Mouse (Mus musculus): ENCODE results near the gene Slc35f1. TPM values are rescaled to one million over a fixed set of nuclear protein-coding genes. Genes with fewer than 3 reads are reported as not detected.

Gene Slc35f1
- polyA plus RNA-seq, 1 experiment from 2014 or later = 0.02 TPM

DNA sequence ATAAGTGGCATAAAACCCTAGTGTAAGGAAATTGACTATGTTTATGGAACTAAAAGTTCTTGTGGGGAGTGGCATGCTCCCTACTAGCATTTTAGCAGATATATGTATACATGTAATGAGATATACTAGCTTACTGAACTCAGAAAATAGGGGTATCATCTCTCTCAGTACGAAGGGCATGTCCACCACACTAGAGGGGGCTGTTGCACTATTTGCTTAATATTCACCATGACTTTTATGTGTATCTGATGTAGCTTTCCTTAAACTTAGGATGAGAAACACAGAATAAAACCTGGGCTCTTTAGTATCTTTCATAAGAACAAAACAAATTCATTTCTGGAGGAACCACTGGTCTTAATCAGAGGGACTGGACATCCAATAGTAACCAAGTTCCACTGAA is 397.5 kb downstream of the Slc35f1 start:
- 49% methylated on average over 1 of the region's 1 CpGs for WGBS (ENCODE audit: insufficient replicate concordance)
- H3K9ac ChIP-seq (ENCODE audit: low read depth, low read length) = no peak overlapping the region
- no peak overlapping the region for H3K4me2 ChIP-seq (ENCODE audit: low read depth, low read length)
- no peak for ATAC-seq (ENCODE audit: low read depth)
- no peak overlapping the region for H3K4me3 ChIP-seq (ENCODE audit: low read depth, low read length)
- no peaks in the 10 kb centered on the region for H3K36me3 ChIP-seq (ENCODE audit: control insufficient read depth, insufficient read depth)
- H3K27ac ChIP-seq (ENCODE audit: low read length) = no peak overlapping the region
- H3K9me3 ChIP-seq (replicated peaks; ENCODE audit: control insufficient read depth, low read length) = no peaks in the 10 kb centered on the region
- no peaks in the 10 kb centered on the region for H3K4me1 ChIP-seq (ENCODE audit: control insufficient read depth, low read depth, low read length)
- no peaks in the 10 kb centered on the region for H3K27me3 ChIP-seq (ENCODE audit: control insufficient read depth, insufficient read depth, low read depth, low read length)

DNA sequence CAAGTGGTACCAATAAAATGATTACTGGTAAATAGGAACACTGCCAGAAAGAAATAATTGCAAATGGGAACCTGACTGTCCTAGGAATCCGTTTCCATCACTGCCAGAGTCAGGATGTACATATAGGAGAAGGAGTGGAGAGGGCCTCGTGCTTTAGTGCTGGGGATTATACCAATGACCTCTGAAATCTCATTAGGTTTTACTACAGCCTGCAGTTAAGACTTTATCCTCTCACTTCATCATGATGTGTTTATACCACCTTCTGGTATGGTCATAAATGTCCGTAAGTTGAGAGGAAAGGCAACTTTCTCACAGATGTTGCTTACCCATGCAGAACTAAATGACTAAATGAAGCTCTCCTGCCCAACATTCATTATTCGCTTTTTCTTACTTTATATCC is 401.2 kb downstream of the Slc35f1 start:
- no peaks in the 10 kb centered on the region for H3K27me3 ChIP-seq (ENCODE audit: control insufficient read depth, insufficient read depth, low read depth, low read length)
- ATAC-seq (ENCODE audit: low read depth) = no peak
- H3K4me2 ChIP-seq (ENCODE audit: low read depth, low read length) = no peak overlapping the region
- no peak overlapping the region for H3K9ac ChIP-seq (ENCODE audit: low read depth, low read length)
- no peaks in the 10 kb centered on the region for H3K4me1 ChIP-seq (ENCODE audit: control insufficient read depth, low read depth, low read length)
- H3K4me3 ChIP-seq (ENCODE audit: low read depth, low read length) = no peak overlapping the region
- no peaks in the 10 kb centered on the region for H3K9me3 ChIP-seq (replicated peaks; ENCODE audit: control insufficient read depth, low read length)
- WGBS (ENCODE audit: insufficient replicate concordance) = 51% methylated on average over 4 of the region's 4 CpGs
- no peak overlapping the region for H3K27ac ChIP-seq (ENCODE audit: low read length)
- no peaks in the 10 kb centered on the region for H3K36me3 ChIP-seq (ENCODE audit: control insufficient read depth, insufficient read depth)

DNA sequence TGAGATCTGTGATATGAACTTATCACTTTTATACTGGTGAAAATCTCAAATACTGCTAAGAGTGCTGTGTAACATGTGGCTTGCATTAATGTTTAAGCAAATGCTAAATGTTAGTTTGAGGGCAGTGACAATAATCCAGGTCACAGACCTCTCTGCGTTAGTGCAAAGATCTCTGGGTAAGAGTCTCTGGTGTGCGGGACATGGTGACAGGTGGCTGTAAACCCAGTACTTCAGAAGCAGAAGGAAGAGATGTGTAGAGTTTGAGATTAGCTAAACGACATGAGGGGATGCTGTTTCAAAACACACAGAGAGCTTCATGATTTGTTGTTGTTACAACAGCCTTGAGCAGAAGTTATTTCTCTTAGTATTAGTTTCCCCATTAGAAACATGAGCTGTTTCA is 406.1 kb downstream of the Slc35f1 start:
- ATAC-seq (ENCODE audit: low read depth) = no peak
- H3K27ac ChIP-seq (ENCODE audit: low read length) = no peak overlapping the region
- H3K4me2 ChIP-seq (ENCODE audit: low read depth, low read length) = no peak overlapping the region
- no peak overlapping the region for H3K4me3 ChIP-seq (ENCODE audit: low read depth, low read length)
- no peaks in the 10 kb centered on the region for H3K9me3 ChIP-seq (replicated peaks; ENCODE audit: control insufficient read depth, low read length)
- no peaks in the 10 kb centered on the region for H3K27me3 ChIP-seq (ENCODE audit: control insufficient read depth, insufficient read depth, low read depth, low read length)
- no peaks in the 10 kb centered on the region for H3K4me1 ChIP-seq (ENCODE audit: control insufficient read depth, low read depth, low read length)
- 46% methylated on average over 3 of the region's 3 CpGs for WGBS (ENCODE audit: insufficient replicate concordance)
- H3K9ac ChIP-seq (ENCODE audit: low read depth, low read length) = no peak overlapping the region
- H3K36me3 ChIP-seq (ENCODE audit: control insufficient read depth, insufficient read depth) = no peaks in the 10 kb centered on the region

- no peak overlapping the region for H3K4me3 ChIP-seq (ENCODE audit: low read depth, low read length)
- no peak overlapping the region for H3K9ac ChIP-seq (ENCODE audit: low read depth, low read length)
- no peaks in the 10 kb centered on the region for H3K4me1 ChIP-seq (ENCODE audit: control insufficient read depth, low read depth, low read length)
- no peak for ATAC-seq (ENCODE audit: low read depth)
- no peak overlapping the region for H3K4me2 ChIP-seq (ENCODE audit: low read depth, low read length)
- H3K9me3 ChIP-seq (replicated peaks; ENCODE audit: control insufficient read depth, low read length) = no peaks in the 10 kb centered on the region
- no peaks in the 10 kb centered on the region for H3K36me3 ChIP-seq (ENCODE audit: control insufficient read depth, insufficient read depth)
- no peak overlapping the region for H3K27ac ChIP-seq (ENCODE audit: low read length)
- 58% methylated on average over 3 of the region's 3 CpGs for WGBS (ENCODE audit: insufficient replicate concordance)
- H3K27me3 ChIP-seq (ENCODE audit: control insufficient read depth, insufficient read depth, low read depth, low read length) = no peaks in the 10 kb centered on the region
These were observed 410.5 kb downstream of the Slc35f1 start for GRCm38 (mm10) chr10:53100881-53101280.

GRCm38 (mm10) chr10:53101412-53101811 is 411.1 kb downstream of the Slc35f1 start:
- no peaks in the 10 kb centered on the region for H3K27me3 ChIP-seq (ENCODE audit: control insufficient read depth, insufficient read depth, low read depth, low read length)
- H3K9me3 ChIP-seq (replicated peaks; ENCODE audit: control insufficient read depth, low read length) = no peaks in the 10 kb centered on the region
- no peak overlapping the region for H3K27ac ChIP-seq (ENCODE audit: low read length)
- H3K4me2 ChIP-seq (ENCODE audit: low read depth, low read length) = no peak overlapping the region
- 53% methylated on average over 2 of the region's 2 CpGs for WGBS (ENCODE audit: insufficient replicate concordance)
- H3K36me3 ChIP-seq (ENCODE audit: control insufficient read depth, insufficient read depth) = no peaks in the 10 kb centered on the region
- no peak overlapping the region for H3K4me3 ChIP-seq (ENCODE audit: low read depth, low read length)
- H3K9ac ChIP-seq (ENCODE audit: low read depth, low read length) = no peak overlapping the region
- H3K4me1 ChIP-seq (ENCODE audit: control insufficient read depth, low read depth, low read length) = no peaks in the 10 kb centered on the region
- ATAC-seq (ENCODE audit: low read depth) = no peak

DNA sequence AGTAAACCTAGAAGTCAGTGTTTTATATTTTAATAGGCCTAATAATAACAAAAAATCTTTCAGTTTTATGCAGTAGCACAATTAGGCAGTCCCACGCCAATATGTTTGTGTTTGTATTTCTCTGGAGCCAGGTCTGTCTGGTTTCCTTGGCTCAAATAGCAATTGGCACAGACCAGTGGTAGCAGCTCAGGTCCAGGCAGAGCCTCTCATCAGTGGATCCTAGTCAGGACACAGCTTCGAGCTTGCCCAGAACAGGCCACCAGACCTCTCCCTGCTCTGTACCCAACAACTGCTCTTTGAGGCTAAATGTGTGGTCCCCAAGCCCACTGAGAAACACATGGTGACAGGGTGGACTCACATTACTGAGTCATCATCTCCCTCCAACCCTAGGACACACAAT is 412.1 kb downstream of the Slc35f1 start:
- Histone ChIP-seq H3K4me1 (ENCODE audit: control insufficient read depth, low read depth, low read length) (no peaks in the 10 kb centered on the region), H3K27me3 (ENCODE audit: control insufficient read depth, insufficient read depth, low read depth, low read length) (no peaks in the 10 kb centered on the region), H3K9ac (ENCODE audit: low read depth, low read length) (no peak overlapping the region), H3K27ac (ENCODE audit: low read length) (no peak overlapping the region), H3K9me3 (replicated peaks; ENCODE audit: control insufficient read depth, low read length) (no peaks in the 10 kb centered on the region), H3K4me3 (ENCODE audit: low read depth, low read length) (no peak overlapping the region), H3K4me2 (ENCODE audit: low read depth, low read length) (no peak overlapping the region), H3K36me3 (ENCODE audit: control insufficient read depth, insufficient read depth) (no peaks in the 10 kb centered on the region)
- WGBS (ENCODE audit: insufficient replicate concordance) = 59% methylated on average over 2 of the region's 2 CpGs
- no peak for ATAC-seq (ENCODE audit: low read depth)

DNA sequence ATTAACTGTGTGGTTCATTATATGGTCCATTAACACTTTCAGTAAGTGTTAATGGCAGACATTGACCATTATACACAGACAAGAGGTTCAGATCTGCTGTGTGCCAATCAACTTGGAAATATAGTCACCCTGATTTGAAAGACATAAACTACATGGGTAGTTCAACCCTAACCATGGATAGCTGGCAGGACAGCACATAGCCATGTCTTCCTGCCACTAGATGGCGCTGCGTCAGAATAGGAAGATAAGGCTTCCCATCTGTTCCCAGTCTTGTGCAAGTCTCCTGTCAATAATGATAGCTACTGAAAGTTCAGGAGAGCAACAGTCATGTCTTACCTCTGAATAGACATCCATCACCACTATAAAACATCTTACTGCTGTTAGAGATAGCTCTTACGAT is 424.7 kb downstream of the Slc35f1 start:
- Histone ChIP-seq H3K4me1 (ENCODE audit: control insufficient read depth, low read depth, low read length) (no peaks in the 10 kb centered on the region), H3K27me3 (ENCODE audit: control insufficient read depth, insufficient read depth, low read depth, low read length) (no peaks in the 10 kb centered on the region), H3K4me3 (ENCODE audit: low read depth, low read length) (no peak overlapping the region), H3K4me2 (ENCODE audit: low read depth, low read length) (no peak overlapping the region), H3K27ac (ENCODE audit: low read length) (no peak overlapping the region), H3K36me3 (ENCODE audit: control insufficient read depth, insufficient read depth) (no peaks in the 10 kb centered on the region), H3K9me3 (replicated peaks; ENCODE audit: control insufficient read depth, low read length) (no peaks in the 10 kb centered on the region), H3K9ac (ENCODE audit: low read depth, low read length) (no peak overlapping the region)
- no peak for ATAC-seq (ENCODE audit: low read depth)
- 20% methylated on average over 3 of the region's 3 CpGs for WGBS (ENCODE audit: insufficient replicate concordance)

GRCm38 (mm10) chr10:53115673-53116398 is 425.5 kb downstream of the Slc35f1 start:
- no peak for ATAC-seq (ENCODE audit: low read depth)
- H3K4me1 ChIP-seq (ENCODE audit: control insufficient read depth, low read depth, low read length) = no peaks in the 10 kb centered on the region
- no peaks in the 10 kb centered on the region for H3K36me3 ChIP-seq (ENCODE audit: control insufficient read depth, insufficient read depth)
- no peaks in the 10 kb centered on the region for H3K27me3 ChIP-seq (ENCODE audit: control insufficient read depth, insufficient read depth, low read depth, low read length)
- no peak overlapping the region for H3K27ac ChIP-seq (ENCODE audit: low read length)
- H3K9me3 ChIP-seq (replicated peaks; ENCODE audit: control insufficient read depth, low read length) = no peaks in the 10 kb centered on the region
- 58% methylated on average over 7 of the region's 7 CpGs for WGBS (ENCODE audit: insufficient replicate concordance)
- no peak overlapping the region for H3K9ac ChIP-seq (ENCODE audit: low read depth, low read length)
- no peak overlapping the region for H3K4me3 ChIP-seq (ENCODE audit: low read depth, low read length)
- H3K4me2 ChIP-seq (ENCODE audit: low read depth, low read length) = no peak overlapping the region

- Histone ChIP-seq H3K9me3 (replicated peaks; ENCODE audit: control insufficient read depth, low read length) (no peaks in the 10 kb centered on the region), H3K9ac (ENCODE audit: low read depth, low read length) (no peak overlapping the region), H3K27ac (ENCODE audit: low read length) (no peak overlapping the region), H3K36me3 (ENCODE audit: control insufficient read depth, insufficient read depth) (no peaks in the 10 kb centered on the region), H3K4me1 (ENCODE audit: control insufficient read depth, low read depth, low read length) (no peaks in the 10 kb centered on the region), H3K4me3 (ENCODE audit: low read depth, low read length) (no peak overlapping the region), H3K4me2 (ENCODE audit: low read depth, low read length) (no peak overlapping the region), H3K27me3 (ENCODE audit: control insufficient read depth, insufficient read depth, low read depth, low read length) (no peaks in the 10 kb centered on the region)
- no peak for ATAC-seq (ENCODE audit: low read depth)
- WGBS (ENCODE audit: insufficient replicate concordance) = 77% methylated on average over 2 of the region's 2 CpGs
These were observed 430.3 kb downstream of the Slc35f1 start for GRCm38 (mm10) chr10:53120608-53121007.
